Mouse (Mus musculus): Measurements from ENCODE around the gene Sorcs2. TPM values are rescaled to one million over a fixed set of nuclear protein-coding genes. Genes with fewer than 3 reads are reported as not detected.
A peak's percentile ranks its signal among the peaks of the same experiment; 100 is the strongest.

Gene Sorcs2
- total RNA-seq, 2 experiments from 2014 or later = 2.2 to 4.3 TPM

GRCm38 (mm10) chr5:36178215-36178614, 219.7 kb downstream of the Sorcs2 start:
- DNase-seq = no peak

- no peak for DNase-seq
Observed at GRCm38 (mm10) chr5:36176873-36177272, 221.1 kb downstream of the Sorcs2 start.

- no peak for DNase-seq
Observed at GRCm38 (mm10) chr5:36176409-36176808, 221.5 kb downstream of the Sorcs2 start.

GRCm38 (mm10) chr5:36174569-36175115, 223.3 kb downstream of the Sorcs2 start:
- DNase-seq = no peak

GRCm38 (mm10) chr5:36168963-36169650, 228.8 kb downstream of the Sorcs2 start:
- DNase-seq = peak; percentile 64

GRCm38 (mm10) chr5:36166346-36167013, 231.5 kb downstream of the Sorcs2 start:
- no peak for DNase-seq

GRCm38 (mm10) chr5:36165424-36166302, 232.3 kb downstream of the Sorcs2 start:
- DNase-seq = no peak

- DNase-seq = no peak
Observed at GRCm38 (mm10) chr5:36154879-36155485, 243.0 kb downstream of the Sorcs2 start.

GRCm38 (mm10) chr5:36153261-36153660, 244.7 kb downstream of the Sorcs2 start:
- DNase-seq = no peak

GRCm38 (mm10) chr5:36151086-36151485, 246.9 kb downstream of the Sorcs2 start:
- no peak for DNase-seq

- no peak for DNase-seq
Observed at GRCm38 (mm10) chr5:36149098-36149497, 248.8 kb downstream of the Sorcs2 start.

- no peak for DNase-seq
Observed at GRCm38 (mm10) chr5:36146589-36146988, 251.3 kb downstream of the Sorcs2 start.

- DNase-seq = no peak
Observed at GRCm38 (mm10) chr5:36144560-36144959, 253.4 kb downstream of the Sorcs2 start.

- no peak for DNase-seq
Observed at GRCm38 (mm10) chr5:36141676-36142255, 256.2 kb downstream of the Sorcs2 start.

- DNase-seq = no peak
Observed at GRCm38 (mm10) chr5:36141112-36141511, 256.8 kb downstream of the Sorcs2 start.

- DNase-seq = no peak
Observed at GRCm38 (mm10) chr5:36139766-36140165, 258.2 kb downstream of the Sorcs2 start.

- DNase-seq = no peak
Observed at GRCm38 (mm10) chr5:36135874-36136542, 261.9 kb downstream of the Sorcs2 start.

GRCm38 (mm10) chr5:36134302-36134701, 263.6 kb downstream of the Sorcs2 start:
- no peak for DNase-seq

GRCm38 (mm10) chr5:36133893-36134292, 264.0 kb downstream of the Sorcs2 start:
- no peak for DNase-seq

- peak; percentile 55 for DNase-seq
Observed at GRCm38 (mm10) chr5:36130393-36131011, 267.4 kb downstream of the Sorcs2 start.

- DNase-seq = no peak
Observed at GRCm38 (mm10) chr5:36129661-36130060, 268.3 kb downstream of the Sorcs2 start.

All from gastrocnemius, postnatal 25 days (tissue).